Mouse (Mus musculus): ENCODE results near the gene Vrk3. TPM values are rescaled to one million over a fixed set of nuclear protein-coding genes. Genes with fewer than 3 reads are reported as not detected.
"Not testable (repeated sequence)": the region's sequence is repeated elsewhere in the genome, so short reads cannot be mapped to it uniquely, and the experiment has no call there.

Gene Vrk3
- polyA plus RNA-seq (2011; ENCODE audit: insufficient read depth, insufficient read length, low replicate concordance, missing spikeins): 21.6 and 33.6 TPM in 2 replicates

- under 1% methylated on average over 44 of the region's 44 CpGs for WGBS
- Histone ChIP-seq H3K27ac (ENCODE audit: control insufficient read depth, insufficient read depth, low read depth, low read length, poor library complexity) (peak within 1 kb of the TSS; percentile 96), H3K4me3 (replicated peaks; ENCODE audit: control insufficient read depth, low read depth, low read length) (peak within 1 kb of the TSS; percentile 90), H3K4me1 (ENCODE audit: control insufficient read depth, insufficient read depth, low read length) (no peaks in the 10 kb centered on the region)
- TF ChIP-seq CTCF (IDR thresholded peaks at IDR 0.05; ENCODE audit: control insufficient read depth, insufficient read depth, low read length) (no peak), POLR2A (IDR thresholded peaks at IDR 0.05; ENCODE audit: borderline replicate concordance, control insufficient read depth, low read depth, low read length) (peak; percentile 52; the same call in 1 of the 2 replicates)
Observed at GRCm38 (mm10) chr7:44748101-44749044, at the start of gene Vrk3. TSS of gene Vrk3 (plus strand) at chr7:44748413.

GRCm38 (mm10) chr7:44701921-44702320 is 46.3 kb upstream of the Vrk3 start:
- Histone ChIP-seq H3K27ac (ENCODE audit: control insufficient read depth, insufficient read depth, low read depth, low read length, poor library complexity) (no peak overlapping the region), H3K4me3 (replicated peaks; ENCODE audit: control insufficient read depth, low read depth, low read length) (no peak overlapping the region), H3K4me1 (ENCODE audit: control insufficient read depth, insufficient read depth, low read length) (no peaks in the 10 kb centered on the region)
- WGBS: 19% methylated on average over 6 of the region's 6 CpGs
- TF ChIP-seq POLR2A (IDR thresholded peaks at IDR 0.05; ENCODE audit: borderline replicate concordance, control insufficient read depth, low read depth, low read length): no peak
- TF ChIP-seq CTCF (IDR thresholded peaks at IDR 0.05; ENCODE audit: control insufficient read depth, insufficient read depth, low read length): peak; percentile 26; the same call in 1 of the 2 replicates

GRCm38 (mm10) chr7:44702985-44703384 is 45.2 kb upstream of the Vrk3 start:
- TF ChIP-seq CTCF (IDR thresholded peaks at IDR 0.05; ENCODE audit: control insufficient read depth, insufficient read depth, low read length) (no peak), POLR2A (IDR thresholded peaks at IDR 0.05; ENCODE audit: borderline replicate concordance, control insufficient read depth, low read depth, low read length) (no peak)
- H3K4me3 ChIP-seq (replicated peaks; ENCODE audit: control insufficient read depth, low read depth, low read length): no peak overlapping the region
- no peak overlapping the region for H3K27ac ChIP-seq (ENCODE audit: control insufficient read depth, insufficient read depth, low read depth, low read length, poor library complexity)
- 80% methylated on average over 8 of the region's 8 CpGs for WGBS
- no peaks in the 10 kb centered on the region for H3K4me1 ChIP-seq (ENCODE audit: control insufficient read depth, insufficient read depth, low read length)

GRCm38 (mm10) chr7:44704363-44704762 is 43.9 kb upstream of the Vrk3 start:
- 56% methylated on average over 3 of the region's 3 CpGs for WGBS
- Histone ChIP-seq H3K4me1 (ENCODE audit: control insufficient read depth, insufficient read depth, low read length) (no peaks in the 10 kb centered on the region), H3K4me3 (replicated peaks; ENCODE audit: control insufficient read depth, low read depth, low read length) (no peak overlapping the region), H3K27ac (ENCODE audit: control insufficient read depth, insufficient read depth, low read depth, low read length, poor library complexity) (no peak overlapping the region)
- TF ChIP-seq CTCF (IDR thresholded peaks at IDR 0.05; ENCODE audit: control insufficient read depth, insufficient read depth, low read length) (0 out of 2 replicates have a peak, but pooled peaks have one; percentile 4), POLR2A (IDR thresholded peaks at IDR 0.05; ENCODE audit: borderline replicate concordance, control insufficient read depth, low read depth, low read length) (no peak)

- TF ChIP-seq CTCF (IDR thresholded peaks at IDR 0.05; ENCODE audit: control insufficient read depth, insufficient read depth, low read length) (no peak), POLR2A (IDR thresholded peaks at IDR 0.05; ENCODE audit: borderline replicate concordance, control insufficient read depth, low read depth, low read length) (no peak)
- H3K27ac ChIP-seq (ENCODE audit: control insufficient read depth, insufficient read depth, low read depth, low read length, poor library complexity): no peak overlapping the region
- no peaks in the 10 kb centered on the region for H3K4me1 ChIP-seq (ENCODE audit: control insufficient read depth, insufficient read depth, low read length)
- 87% methylated on average over 4 of the region's 4 CpGs for WGBS
- H3K4me3 ChIP-seq (replicated peaks; ENCODE audit: control insufficient read depth, low read depth, low read length): no peak overlapping the region
Observed at GRCm38 (mm10) chr7:44705086-44705485, 43.1 kb upstream of the Vrk3 start.

- no peak overlapping the region for H3K27ac ChIP-seq (ENCODE audit: control insufficient read depth, insufficient read depth, low read depth, low read length, poor library complexity)
- no peak for TF ChIP-seq CTCF (IDR thresholded peaks at IDR 0.05; ENCODE audit: control insufficient read depth, insufficient read depth, low read length)
- TF ChIP-seq POLR2A (IDR thresholded peaks at IDR 0.05; ENCODE audit: borderline replicate concordance, control insufficient read depth, low read depth, low read length): no peak
- H3K4me3 ChIP-seq (replicated peaks; ENCODE audit: control insufficient read depth, low read depth, low read length): no peak overlapping the region
- no peaks in the 10 kb centered on the region; the same call in 1 of the 2 replicates for H3K4me1 ChIP-seq (ENCODE audit: control insufficient read depth, insufficient read depth, low read length)
Observed at GRCm38 (mm10) chr7:44706322-44706721, 41.9 kb upstream of the Vrk3 start.

- Histone ChIP-seq H3K4me1 (ENCODE audit: control insufficient read depth, insufficient read depth, low read length) (no peaks in the 10 kb centered on the region; the same call in 1 of the 2 replicates), H3K4me3 (replicated peaks; ENCODE audit: control insufficient read depth, low read depth, low read length) (no peak overlapping the region), H3K27ac (ENCODE audit: control insufficient read depth, insufficient read depth, low read depth, low read length, poor library complexity) (no peak overlapping the region)
- 77% methylated on average over 5 of the region's 5 CpGs for WGBS
- TF ChIP-seq CTCF (IDR thresholded peaks at IDR 0.05; ENCODE audit: control insufficient read depth, insufficient read depth, low read length) (no peak), POLR2A (IDR thresholded peaks at IDR 0.05; ENCODE audit: borderline replicate concordance, control insufficient read depth, low read depth, low read length) (no peak)
Observed at GRCm38 (mm10) chr7:44707169-44707675, 41.0 kb upstream of the Vrk3 start.

- H3K4me3 ChIP-seq (replicated peaks; ENCODE audit: control insufficient read depth, low read depth, low read length); H3K4me1 ChIP-seq (ENCODE audit: control insufficient read depth, insufficient read depth, low read length); H3K27ac ChIP-seq (ENCODE audit: control insufficient read depth, insufficient read depth, low read depth, low read length, poor library complexity): not testable (repeated sequence)
- WGBS: 77% methylated on average over 6 of the region's 6 CpGs
Observed at GRCm38 (mm10) chr7:44708093-44708492, 40.1 kb upstream of the Vrk3 start.
